Mouse (Mus musculus): ENCODE results near the gene Snhg11.

GRCm38 (mm10) chr2:158343495-158343894 lies 31.9 kb upstream of the Snhg11 start:
- TF ChIP-seq TAL1 (IDR thresholded peaks at IDR 0.05; ENCODE audit: low read length): no peak
- no peak for TF ChIP-seq GATA1 (IDR thresholded peaks at IDR 0.05; ENCODE audit: low read length)
